Mouse (Mus musculus): ENCODE results near the gene Pmp22. TPM values are rescaled to one million over a fixed set of nuclear protein-coding genes. Genes with fewer than 3 reads are reported as not detected.

Gene Pmp22
- total RNA-seq, 2 experiments from 2014 or later, result 29.8 to 31.3 TPM

Other genes starting within 250 kb of the Pmp22 start
- 10 to 100 TPM; 34.8 to 36.7 TPM for gene Tvp23b, start 249.5 kb upstream of the Pmp22 start, total RNA-seq (2021)
- not detected for gene Cdrt4, start 177.8 kb upstream of the Pmp22 start, total RNA-seq (2021)
- not detected for gene Tekt3, start 67.3 kb upstream of the Pmp22 start, total RNA-seq (2021)